Mouse (Mus musculus): ENCODE results near the gene Bmper. TPM values are rescaled to one million over a fixed set of nuclear protein-coding genes. Genes with fewer than 3 reads are reported as not detected.

Gene Bmper
- polyA plus RNA-seq, 1 experiment from 2014 or later, result 4.0 TPM

- no peak overlapping the region for H3K4me3 ChIP-seq (ENCODE audit: low read depth, low read length)
- H3K9me3 ChIP-seq (ENCODE audit: control insufficient read depth, low read length), result no peaks in the 10 kb centered on the region
- no peaks in the 10 kb centered on the region for H3K27me3 ChIP-seq (ENCODE audit: control insufficient read depth, insufficient read depth, low read length)
- WGBS, result 78% methylated on average over 5 of the region's 5 CpGs
- H3K4me1 ChIP-seq (replicated peaks; ENCODE audit: control insufficient read depth, insufficient read depth), result no peaks in the 10 kb centered on the region
- TF ChIP-seq EP300 (optimal IDR thresholded peaks at IDR 0.05) (no peak), CTCF (IDR thresholded peaks at IDR 0.05; ENCODE audit: low read depth) (no peak)
- ATAC-seq (ENCODE audit: low FRiP score, low TSS enrichment), result no peak
- H3K27ac ChIP-seq (replicated peaks), result no peak overlapping the region
- H3K4me2 ChIP-seq (replicated peaks; ENCODE audit: low read depth), result no peak overlapping the region
- no peak for DNase-seq (ENCODE audit: low spot score)
- no peak overlapping the region for H3K9ac ChIP-seq (ENCODE audit: low read length)
- no peaks in the 10 kb centered on the region for H3K36me3 ChIP-seq (ENCODE audit: control insufficient read depth, insufficient read depth, low read length)
Measured at GRCm38 (mm10) chr9:23380171-23380835, 157.4 kb downstream of the Bmper start.

- Histone ChIP-seq H3K27me3 (ENCODE audit: control insufficient read depth, insufficient read depth, low read length) (no peaks in the 10 kb centered on the region), H3K4me1 (replicated peaks; ENCODE audit: control insufficient read depth, insufficient read depth) (0 out of 2 replicates have a peak, but pooled peaks cover 3% of the 10 kb centered on the region), H3K9ac (ENCODE audit: low read length) (no peak overlapping the region), H3K4me2 (replicated peaks; ENCODE audit: low read depth) (no peak overlapping the region), H3K9me3 (ENCODE audit: control insufficient read depth, low read length) (no peaks in the 10 kb centered on the region), H3K27ac (replicated peaks) (no peak overlapping the region), H3K4me3 (ENCODE audit: low read depth, low read length) (no peak overlapping the region), H3K36me3 (ENCODE audit: control insufficient read depth, insufficient read depth, low read length) (no peaks in the 10 kb centered on the region)
- no peak for TF ChIP-seq CTCF (IDR thresholded peaks at IDR 0.05; ENCODE audit: low read depth)
- TF ChIP-seq EP300 (optimal IDR thresholded peaks at IDR 0.05), result no peak
- 43% methylated on average over 8 of the region's 8 CpGs for WGBS
- no peak for DNase-seq (ENCODE audit: low spot score)
- ATAC-seq (ENCODE audit: low FRiP score, low TSS enrichment), result no peak
Measured at GRCm38 (mm10) chr9:23383291-23383690, 160.4 kb downstream of the Bmper start.

GRCm38 (mm10) chr9:23383837-23384236, 161.0 kb downstream of the Bmper start:
- 80% methylated on average over 1 of the region's 1 CpGs for WGBS
- Histone ChIP-seq H3K27me3 (ENCODE audit: control insufficient read depth, insufficient read depth, low read length) (no peaks in the 10 kb centered on the region), H3K9me3 (ENCODE audit: control insufficient read depth, low read length) (no peaks in the 10 kb centered on the region), H3K27ac (replicated peaks) (no peak overlapping the region), H3K36me3 (ENCODE audit: control insufficient read depth, insufficient read depth, low read length) (no peaks in the 10 kb centered on the region), H3K4me2 (replicated peaks; ENCODE audit: low read depth) (no peak overlapping the region), H3K9ac (ENCODE audit: low read length) (no peak overlapping the region), H3K4me3 (ENCODE audit: low read depth, low read length) (no peak overlapping the region), H3K4me1 (replicated peaks; ENCODE audit: control insufficient read depth, insufficient read depth) (0 out of 2 replicates have a peak, but pooled peaks cover 3% of the 10 kb centered on the region)
- no peak for DNase-seq (ENCODE audit: low spot score)
- TF ChIP-seq EP300 (optimal IDR thresholded peaks at IDR 0.05) (no peak), CTCF (IDR thresholded peaks at IDR 0.05; ENCODE audit: low read depth) (no peak)
- ATAC-seq (ENCODE audit: low FRiP score, low TSS enrichment), result no peak

GRCm38 (mm10) chr9:23384880-23385279, 162.0 kb downstream of the Bmper start:
- no peaks in the 10 kb centered on the region for H3K36me3 ChIP-seq (ENCODE audit: control insufficient read depth, insufficient read depth, low read length)
- DNase-seq (ENCODE audit: low spot score) (no peak), ATAC-seq (ENCODE audit: low FRiP score, low TSS enrichment) (no peak)
- H3K27me3 ChIP-seq (ENCODE audit: control insufficient read depth, insufficient read depth, low read length), result no peaks in the 10 kb centered on the region
- WGBS, result 30% methylated on average over 3 of the region's 3 CpGs
- no peak overlapping the region for H3K4me3 ChIP-seq (ENCODE audit: low read depth, low read length)
- TF ChIP-seq CTCF (IDR thresholded peaks at IDR 0.05; ENCODE audit: low read depth) (no peak), EP300 (optimal IDR thresholded peaks at IDR 0.05) (no peak)
- H3K4me2 ChIP-seq (replicated peaks; ENCODE audit: low read depth), result no peak overlapping the region
- H3K9me3 ChIP-seq (ENCODE audit: control insufficient read depth, low read length), result no peaks in the 10 kb centered on the region
- no peak overlapping the region for H3K9ac ChIP-seq (ENCODE audit: low read length)
- H3K27ac ChIP-seq (replicated peaks), result no peak overlapping the region
- H3K4me1 ChIP-seq (replicated peaks; ENCODE audit: control insufficient read depth, insufficient read depth), result 0 out of 2 replicates have a peak, but pooled peaks cover 3% of the 10 kb centered on the region

GRCm38 (mm10) chr9:23386201-23386600, 163.3 kb downstream of the Bmper start:
- no peaks in the 10 kb centered on the region for H3K36me3 ChIP-seq (ENCODE audit: control insufficient read depth, insufficient read depth, low read length)
- no peak overlapping the region for H3K4me3 ChIP-seq (ENCODE audit: low read depth, low read length)
- no peaks in the 10 kb centered on the region for H3K27me3 ChIP-seq (ENCODE audit: control insufficient read depth, insufficient read depth, low read length)
- H3K27ac ChIP-seq (replicated peaks), result 0 out of 2 replicates have a peak overlapping the region, but pooled peaks have one; percentile 6
- 48% methylated on average over 3 of the region's 3 CpGs for WGBS
- no peak overlapping the region for H3K4me2 ChIP-seq (replicated peaks; ENCODE audit: low read depth)
- H3K9ac ChIP-seq (ENCODE audit: low read length), result no peak overlapping the region
- H3K9me3 ChIP-seq (ENCODE audit: control insufficient read depth, low read length), result no peaks in the 10 kb centered on the region
- TF ChIP-seq EP300 (optimal IDR thresholded peaks at IDR 0.05), result no peak
- TF ChIP-seq CTCF (IDR thresholded peaks at IDR 0.05; ENCODE audit: low read depth), result no peak
- no peak for DNase-seq (ENCODE audit: low spot score)
- 0 out of 2 replicates have a peak, but pooled peaks cover 3% of the 10 kb centered on the region for H3K4me1 ChIP-seq (replicated peaks; ENCODE audit: control insufficient read depth, insufficient read depth)
- no peak for ATAC-seq (ENCODE audit: low FRiP score, low TSS enrichment)

GRCm38 (mm10) chr9:23390118-23390517, 167.2 kb downstream of the Bmper start:
- no peak for TF ChIP-seq EP300 (optimal IDR thresholded peaks at IDR 0.05)
- no peak for TF ChIP-seq CTCF (IDR thresholded peaks at IDR 0.05; ENCODE audit: low read depth)
- DNase-seq (ENCODE audit: low spot score), result no peak
- Histone ChIP-seq H3K27ac (replicated peaks) (no peak overlapping the region), H3K4me2 (replicated peaks; ENCODE audit: low read depth) (no peak overlapping the region), H3K9ac (ENCODE audit: low read length) (no peak overlapping the region), H3K4me1 (replicated peaks; ENCODE audit: control insufficient read depth, insufficient read depth) (0 out of 2 replicates have a peak, but pooled peaks cover 3% of the 10 kb centered on the region), H3K36me3 (ENCODE audit: control insufficient read depth, insufficient read depth, low read length) (no peaks in the 10 kb centered on the region), H3K4me3 (ENCODE audit: low read depth, low read length) (no peak overlapping the region), H3K27me3 (ENCODE audit: control insufficient read depth, insufficient read depth, low read length) (no peaks in the 10 kb centered on the region), H3K9me3 (ENCODE audit: control insufficient read depth, low read length) (no peaks in the 10 kb centered on the region)
- 63% methylated on average over 3 of the region's 3 CpGs for WGBS
- ATAC-seq (ENCODE audit: low FRiP score, low TSS enrichment), result no peak

Data from stomach, postnatal 0 days (tissue).